Mouse (Mus musculus) lung, postnatal 14 days (tissue): Measurements from ENCODE around the gene Rpusd4.
A peak's percentile ranks its signal among the peaks of the same experiment; 100 is the strongest.

Source experiments
- DNase-seq: peaks from one replicate; pipeline ENCODE4 v3.0.0; 2021

The Rpusd4 gene

DNA sequence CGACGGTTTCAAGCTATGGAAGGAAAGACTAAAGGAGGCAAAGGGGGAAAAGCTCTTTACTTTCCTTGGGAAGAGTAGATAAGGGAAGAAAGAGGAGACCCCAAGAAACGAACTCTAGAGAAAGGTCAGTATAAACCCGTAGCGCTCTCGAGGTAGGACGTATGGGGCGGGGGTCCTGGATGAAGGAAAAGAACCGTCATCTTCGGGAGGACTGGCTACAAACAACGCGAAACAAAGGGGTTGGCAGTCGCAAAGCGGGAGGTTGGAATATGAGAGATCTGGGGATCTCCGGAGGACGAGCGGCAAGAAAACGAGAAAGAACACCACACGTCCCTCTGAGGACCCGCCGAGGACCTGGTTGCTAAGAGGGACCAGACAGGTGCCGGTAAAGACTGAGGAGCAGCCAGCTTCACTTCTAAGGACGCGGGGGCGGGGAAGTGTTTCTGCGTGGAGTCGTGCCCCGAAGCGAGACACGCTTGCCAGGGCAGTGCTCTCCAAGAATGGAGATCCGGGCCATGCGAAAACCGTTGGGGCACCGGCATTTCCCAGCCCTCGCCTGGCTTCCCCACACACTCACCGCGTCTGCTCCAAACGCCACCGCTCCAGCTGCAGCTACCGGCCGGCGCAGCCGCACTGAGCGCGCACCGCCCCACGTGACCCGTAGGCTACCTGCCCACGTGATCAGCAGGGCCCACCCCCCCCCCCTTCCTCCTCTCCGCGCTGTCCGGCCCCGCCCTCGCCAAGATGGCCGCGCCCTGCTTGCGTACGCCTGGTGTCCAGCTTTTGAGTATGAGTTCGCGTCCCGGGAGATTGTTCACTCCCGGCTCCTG, at the start of gene Rpusd4, which contains the start of gene Fam118b:
TSS of gene Rpusd4 (plus strand) at position 720 of the 830 bp plus-strand sequence.
TSS of gene Fam118b (minus strand) at position 660 of the 830 bp plus-strand sequence.
- peak; percentile 93 for DNase-seq

- no peak for DNase-seq
Observed at GRCm38 (mm10) chr9:35217963-35218362, 49.7 kb upstream of the Rpusd4 start.

DNA sequence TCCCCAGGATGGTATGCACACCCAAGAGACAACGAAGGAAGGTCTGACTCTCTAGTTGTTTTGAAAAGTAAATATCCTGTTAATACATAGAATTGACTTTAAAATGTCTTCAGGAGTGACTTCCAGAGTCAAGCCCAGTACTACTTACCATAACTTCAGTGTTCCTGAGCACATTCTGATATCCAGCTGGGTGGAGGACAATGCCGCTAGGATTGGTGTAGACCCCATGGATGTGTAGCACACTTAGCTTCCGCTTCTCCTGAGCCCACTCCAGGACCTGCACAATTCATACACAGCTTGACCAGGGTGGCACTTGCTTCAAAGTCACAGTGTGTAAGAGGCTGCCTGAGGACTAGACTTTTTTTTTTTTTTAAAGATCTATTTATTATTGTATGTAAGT, 44.2 kb upstream of the Rpusd4 start:
- no peak for DNase-seq

DNA sequence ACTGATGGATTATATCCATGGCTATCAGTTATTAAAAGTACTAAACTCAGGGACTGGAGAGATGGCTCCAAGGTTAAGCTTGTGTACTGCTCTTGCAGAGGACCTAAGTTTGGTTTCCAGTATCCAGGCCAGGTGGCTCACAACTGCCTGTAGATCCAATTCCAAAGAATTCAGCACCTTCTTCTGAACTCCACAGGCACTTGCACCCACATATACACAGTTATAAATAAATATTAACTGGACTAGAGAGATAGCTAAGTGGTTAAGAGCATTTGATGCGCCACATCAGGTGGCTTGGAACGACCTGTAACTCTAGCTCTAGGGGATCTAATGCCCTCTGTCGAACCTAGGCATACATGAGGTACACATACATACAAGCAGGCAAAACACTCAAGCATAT, 39.0 kb upstream of the Rpusd4 start:
- no peak for DNase-seq

- DNase-seq: no peak
Observed at GRCm38 (mm10) chr9:35235996-35236395, 31.7 kb upstream of the Rpusd4 start.

DNA sequence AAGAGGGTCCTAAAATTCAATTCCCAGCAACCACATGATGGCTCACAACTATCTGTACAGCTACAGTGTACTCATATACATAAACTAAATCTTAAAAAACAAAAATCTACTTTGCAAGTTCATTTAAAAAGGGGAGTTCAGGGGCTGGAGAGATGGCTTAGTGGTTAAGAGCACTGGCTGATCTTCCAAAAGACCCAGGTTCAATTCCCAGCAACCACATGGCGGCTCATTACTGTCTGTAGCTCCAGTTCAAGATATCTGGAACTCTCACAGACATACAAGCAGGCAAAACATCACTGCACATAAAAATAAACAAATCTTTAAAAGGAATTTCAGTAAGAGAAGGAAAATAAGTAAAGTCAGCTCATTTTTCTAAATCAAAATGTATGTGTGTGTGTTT, 29.3 kb upstream of the Rpusd4 start:
- DNase-seq: no peak

DNA sequence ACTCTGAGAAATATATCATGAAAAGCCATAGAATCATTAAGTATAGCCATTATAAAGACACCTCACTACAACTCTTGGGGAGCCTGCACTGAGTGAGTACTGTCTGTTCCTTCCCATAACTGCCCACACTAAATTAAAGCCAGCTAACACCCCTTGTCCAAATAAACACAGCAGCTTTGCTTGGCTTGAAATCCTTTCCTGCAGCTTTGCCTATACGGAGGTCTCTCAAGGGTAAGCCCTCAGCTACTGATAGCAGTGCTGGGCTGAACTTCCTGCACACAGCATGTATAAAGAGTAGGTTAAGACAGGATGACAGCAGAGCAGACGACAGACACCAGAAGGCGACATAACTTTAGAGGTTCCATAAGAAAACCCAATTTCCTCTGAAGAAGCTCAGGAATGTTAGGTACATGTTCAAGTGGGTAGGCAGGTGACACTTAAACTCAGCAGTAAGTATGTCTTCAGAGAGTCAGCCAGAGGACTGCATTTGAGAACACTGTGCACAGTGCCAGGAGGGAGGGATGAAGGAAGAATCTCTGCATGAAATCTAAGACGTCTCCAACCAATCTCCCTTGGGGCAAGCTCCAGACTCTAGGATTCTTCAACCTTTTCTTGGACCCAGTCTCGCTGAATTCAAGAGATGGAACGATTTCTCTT, 28.6 kb upstream of the Rpusd4 start:
- DNase-seq: peak; percentile 18

- DNase-seq: no peak
Observed at GRCm38 (mm10) chr9:35239734-35240133, 27.9 kb upstream of the Rpusd4 start.

DNA sequence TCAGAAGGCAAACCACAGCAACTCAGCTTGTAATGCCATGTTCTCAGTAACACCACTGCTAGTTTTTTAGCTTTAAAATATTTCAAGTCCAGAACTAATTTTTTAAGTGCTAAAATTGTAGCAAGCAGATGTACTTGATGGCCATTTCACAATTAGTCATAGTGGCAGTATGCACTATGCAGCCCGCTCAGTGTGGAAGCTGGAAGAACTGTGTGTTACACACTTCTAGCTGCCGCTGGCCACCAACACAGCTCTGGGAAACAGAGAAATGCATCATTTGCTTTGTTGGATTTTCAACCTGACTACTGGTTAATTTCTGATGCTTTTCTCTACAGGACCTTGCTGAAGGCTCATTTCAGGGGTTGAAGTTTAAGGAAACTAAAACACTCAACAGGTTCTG, 20.3 kb upstream of the Rpusd4 start:
- DNase-seq: no peak

GRCm38 (mm10) chr9:35249476-35249875, 18.2 kb upstream of the Rpusd4 start:
- DNase-seq: no peak

DNA sequence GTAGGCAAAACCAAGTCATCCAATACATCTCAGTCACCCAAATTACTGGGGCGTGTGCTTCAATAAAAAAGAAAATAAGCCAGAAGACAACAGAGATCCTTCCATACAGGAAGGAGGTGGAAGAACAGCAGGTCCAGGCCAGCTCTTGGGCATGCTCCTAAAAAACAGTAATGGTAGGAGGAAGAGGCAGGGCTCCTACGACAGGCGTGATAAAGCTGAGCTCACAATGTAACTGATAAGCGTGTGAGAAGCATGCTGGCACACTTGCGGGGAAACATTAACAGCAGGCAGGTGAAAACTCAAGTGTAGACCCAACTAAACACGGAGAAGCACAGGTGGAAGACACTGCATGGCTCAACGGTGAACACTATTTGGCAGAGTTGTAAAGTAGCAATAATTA, 10.3 kb upstream of the Rpusd4 start:
- no peak for DNase-seq

- DNase-seq: no peak
Observed at GRCm38 (mm10) chr9:35262418-35262817, 5.2 kb upstream of the Rpusd4 start.

DNA sequence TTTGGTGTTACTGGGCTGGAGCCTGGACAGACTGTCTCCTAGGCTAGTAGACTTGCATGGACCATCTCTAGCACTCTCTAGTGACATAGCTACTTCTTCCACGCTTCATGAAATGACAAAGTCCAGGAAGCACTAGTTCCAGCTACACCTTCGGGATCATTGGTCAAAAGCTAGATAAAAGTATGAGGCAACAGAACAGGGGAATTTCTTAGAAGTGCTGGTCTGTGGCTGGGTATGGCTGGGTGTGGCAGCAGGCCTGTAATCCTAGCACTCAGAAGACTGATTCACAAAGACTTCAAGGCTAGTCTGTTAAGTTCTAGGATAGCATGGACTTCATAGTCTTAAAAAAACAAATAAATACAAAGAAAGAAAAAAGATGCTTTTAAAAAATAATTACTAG, 4.2 kb upstream of the Rpusd4 start:
- no peak for DNase-seq

DNA sequence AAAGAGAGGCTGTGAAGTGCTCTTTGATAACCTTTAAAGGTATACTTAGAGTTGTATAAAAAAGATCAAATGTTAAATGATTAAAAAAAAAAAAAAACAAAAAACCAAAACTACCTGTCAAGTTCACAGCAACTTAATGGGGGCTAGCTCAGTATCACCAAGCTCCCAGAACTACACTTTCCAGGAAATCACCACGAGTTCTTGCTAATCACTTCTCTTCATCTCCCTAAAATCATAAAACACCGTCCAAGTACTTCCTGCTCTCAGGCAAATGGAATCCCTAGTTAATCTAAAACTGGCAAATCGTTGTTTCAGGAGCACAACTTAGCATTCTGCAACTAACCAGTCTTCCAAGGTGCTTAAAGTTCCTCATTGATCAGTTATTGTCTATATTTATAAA, 3.2 kb upstream of the Rpusd4 start:
- DNase-seq: no peak

DNA sequence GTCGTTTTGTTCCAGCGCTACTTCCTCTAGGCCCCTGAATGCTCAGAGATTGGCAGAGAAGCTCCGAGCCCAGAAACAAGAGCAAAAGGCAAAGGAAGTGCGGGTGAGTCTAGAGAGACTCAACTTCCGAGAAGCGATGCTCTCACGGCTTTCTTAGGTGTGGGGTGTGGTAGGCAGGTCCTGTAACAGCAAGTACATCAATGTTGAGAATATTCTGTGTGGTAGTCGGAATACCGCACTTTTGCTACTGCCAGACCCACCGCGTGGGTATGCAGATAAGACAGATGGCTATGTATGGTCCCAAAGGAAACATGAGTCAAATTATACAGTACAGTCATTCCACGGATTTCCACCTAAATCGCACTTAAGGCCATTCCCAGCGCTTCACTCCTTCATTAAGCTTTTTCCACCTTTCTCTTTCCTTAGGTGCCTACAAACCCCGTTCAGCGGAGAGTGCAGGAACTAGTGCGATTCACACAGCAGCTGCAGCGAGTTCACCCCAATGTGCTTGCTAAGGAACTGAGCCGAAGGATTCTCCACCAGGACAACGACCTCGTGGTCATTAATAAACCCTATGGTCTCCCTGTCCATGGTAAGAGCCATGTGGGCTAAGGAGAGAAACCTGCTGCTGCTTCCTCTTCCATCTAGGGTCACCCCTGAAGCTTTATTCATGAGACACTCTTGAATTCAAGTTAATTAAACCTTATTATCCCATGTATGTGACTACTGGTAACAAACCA, 481 bp downstream of the Rpusd4 start:
- DNase-seq: no peak

- DNase-seq: no peak
Observed at GRCm38 (mm10) chr9:35277855-35278365, 10.2 kb downstream of the Rpusd4 start.

- no peak for DNase-seq
Observed at GRCm38 (mm10) chr9:35278451-35278850, 10.8 kb downstream of the Rpusd4 start.

GRCm38 (mm10) chr9:35282006-35282850, 14.6 kb downstream of the Rpusd4 start:
- peak; percentile 63 for DNase-seq

- no peak for DNase-seq
Observed at GRCm38 (mm10) chr9:35282851-35283200, 15.2 kb downstream of the Rpusd4 start.

DNA sequence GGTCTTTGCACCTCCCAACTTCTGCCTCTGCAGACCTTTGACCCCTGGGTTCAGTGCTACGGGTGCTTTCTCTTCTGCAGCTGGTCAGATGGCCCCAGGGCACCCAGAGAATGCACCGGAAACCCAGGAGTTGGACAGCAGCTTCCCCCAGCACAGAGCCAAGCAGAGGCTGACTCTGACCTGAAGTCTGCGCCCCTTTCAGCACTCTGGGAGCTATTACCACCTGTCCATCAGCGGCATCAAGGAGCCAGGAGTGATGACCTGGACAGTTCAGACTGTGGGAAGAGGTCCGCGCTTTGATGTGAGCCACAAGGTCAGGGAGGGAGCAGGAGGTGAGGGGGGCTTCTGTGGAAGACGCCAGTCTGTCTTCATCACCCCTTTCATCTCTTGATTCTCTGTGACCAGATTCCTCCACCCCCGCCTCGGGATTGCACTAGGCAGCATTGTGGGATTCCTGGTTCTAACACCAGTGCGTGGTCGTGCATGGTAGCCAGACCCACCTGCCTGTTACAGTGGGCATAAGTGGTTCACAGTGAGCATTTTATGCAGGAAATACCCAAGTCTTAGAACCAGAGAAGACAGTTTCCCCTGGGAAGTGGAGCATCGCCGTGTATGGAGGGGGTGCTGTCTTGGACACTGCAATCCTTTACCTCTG, 15.9 kb downstream of the Rpusd4 start:
- no peak for DNase-seq

DNA sequence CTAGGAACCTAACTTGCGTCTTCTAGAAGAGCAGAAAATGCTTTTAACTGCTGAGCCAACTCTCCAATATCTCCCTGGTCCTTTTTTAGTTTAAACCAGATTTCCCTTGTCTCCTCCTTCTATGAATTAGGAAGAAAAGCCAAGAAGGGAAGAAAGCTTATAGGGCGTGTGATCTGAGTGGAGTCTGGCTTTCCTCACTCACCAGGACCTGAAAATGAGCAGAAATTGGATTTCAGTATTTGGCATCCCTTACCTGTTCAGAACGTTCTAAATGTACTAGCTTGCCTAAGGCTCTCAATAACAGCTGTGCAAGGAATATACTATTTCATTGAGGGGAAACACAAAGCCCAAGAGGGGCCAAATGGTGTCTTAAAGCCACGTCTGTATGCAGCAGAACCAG, 16.7 kb downstream of the Rpusd4 start:
- no peak for DNase-seq

DNA sequence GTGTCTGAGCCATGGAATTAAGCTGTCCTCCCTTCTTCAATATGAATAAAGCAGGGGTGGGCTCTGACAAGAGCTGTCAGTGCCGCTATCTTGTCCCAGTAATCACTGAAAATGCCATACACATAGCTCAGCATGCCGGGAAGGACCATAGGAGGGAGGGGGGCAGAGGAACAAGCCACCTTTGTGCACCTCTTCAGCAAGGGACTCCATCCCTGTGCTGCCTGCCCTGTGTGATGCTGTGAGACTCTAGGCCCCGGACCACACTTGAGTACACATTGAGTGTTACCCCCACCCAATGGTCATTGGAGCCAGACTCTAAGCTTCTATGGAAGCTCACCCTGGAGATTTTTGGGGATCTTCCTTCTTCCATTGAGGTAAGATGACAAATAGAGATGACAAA, 18.7 kb downstream of the Rpusd4 start:
- DNase-seq: no peak
